Mouse (Mus musculus): ENCODE data around the gene Olfr332. TPM values are rescaled to one million over a fixed set of nuclear protein-coding genes. Genes with fewer than 3 reads are reported as not detected.

Gene Olfr332
- 0.13 TPM for polyA plus RNA-seq (2014; fragmentation: Illumina TruSeq; extraction: RNeasy Lipid Tissue Mini Kit (QIAGEN cat#74804); ENCODE audit: low read depth, low replicate concordance)

DNA sequence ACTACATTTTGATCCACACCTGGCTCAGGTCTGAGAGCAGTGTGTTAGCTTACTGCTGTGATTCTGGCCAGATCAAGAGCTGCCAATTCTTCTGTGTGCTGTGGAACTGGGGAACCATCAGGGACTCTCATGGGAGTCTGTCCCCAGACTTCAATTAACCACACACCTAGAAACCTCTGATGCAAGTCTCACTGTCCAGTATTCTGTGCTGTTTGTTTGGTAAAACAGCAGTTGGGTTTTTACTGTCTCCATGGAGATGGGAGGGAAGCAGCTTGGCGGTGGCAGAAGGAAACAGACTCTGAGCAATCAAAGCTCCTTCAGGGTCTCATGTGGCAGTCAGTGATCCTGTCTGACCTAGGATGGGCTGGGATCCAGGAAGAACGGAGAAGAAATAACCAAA lies at the start of gene Olfr332:
Gene Olfr332 (minus strand): TSS at position 101 of the 400 bp plus-strand sequence.

DNA sequence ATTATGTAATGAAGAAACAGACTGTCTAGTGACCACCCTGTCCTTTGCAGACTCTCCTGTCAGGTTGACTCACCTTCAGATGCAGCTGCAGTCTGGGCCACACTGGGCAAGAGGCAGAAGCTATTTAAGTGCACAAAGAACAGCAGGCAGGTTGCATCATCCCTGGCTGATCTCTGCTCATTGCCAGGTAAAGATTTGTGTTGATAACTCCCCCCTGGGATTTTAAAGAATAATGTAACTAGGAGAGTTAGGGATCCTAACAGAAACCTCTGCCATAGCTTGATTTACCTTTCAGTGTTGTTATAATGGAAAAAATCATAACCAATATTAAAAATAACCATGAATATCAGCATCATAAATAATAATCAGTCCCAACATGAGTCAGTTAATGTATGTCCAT lies 42.4 kb upstream of the Olfr332 start, which contains the start of gene Olfr330:
Gene Olfr330 (minus strand): TSS at position 101 of the 400 bp plus-strand sequence.

DNA sequence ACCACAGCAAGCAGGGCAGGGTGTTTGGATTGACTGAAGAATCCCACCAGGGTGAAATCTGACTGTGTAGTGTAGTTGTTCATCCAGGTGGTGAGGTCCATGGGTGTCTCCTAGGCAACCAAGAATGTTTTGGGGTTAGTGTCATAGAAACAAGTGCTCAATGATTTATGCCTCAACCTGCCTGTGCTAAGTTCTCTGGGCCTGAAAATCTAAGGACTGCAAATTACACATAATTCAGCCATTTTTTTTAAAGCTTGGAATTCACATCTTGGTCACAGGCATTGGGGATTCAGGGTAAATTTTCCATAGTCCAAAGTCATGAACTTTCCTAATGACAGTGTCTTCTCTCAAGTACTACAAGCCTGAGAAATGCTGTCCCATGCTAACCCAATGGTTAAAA lies 10.1 kb upstream of the Olfr332 start, which contains the start of gene Olfr331:
Gene Olfr331 (minus strand): TSS at position 101 of the 400 bp plus-strand sequence.

DNA sequence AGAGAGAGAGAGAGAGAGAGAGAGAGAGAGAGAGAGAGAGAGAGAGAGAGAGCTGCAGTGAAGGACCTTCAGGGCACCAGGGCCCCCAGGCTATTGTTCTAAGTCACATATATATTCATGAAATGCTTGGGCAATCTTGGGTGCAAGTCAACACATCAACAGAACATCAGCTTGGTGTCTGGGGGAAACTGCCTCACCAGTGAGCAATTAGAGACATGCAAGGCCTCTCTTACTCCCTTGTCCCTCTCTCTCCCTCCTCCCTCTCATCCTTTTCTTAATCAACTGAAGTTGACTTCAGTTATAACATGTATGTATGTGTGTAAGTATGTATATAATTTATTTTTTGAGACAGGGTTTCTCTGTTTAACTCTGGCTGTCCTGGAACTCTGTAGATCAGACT lies 30.2 kb downstream of the Olfr332 start, which contains the start of gene Olfr30:
Gene Olfr30 (minus strand): TSS at position 101 of the 400 bp plus-strand sequence.

DNA sequence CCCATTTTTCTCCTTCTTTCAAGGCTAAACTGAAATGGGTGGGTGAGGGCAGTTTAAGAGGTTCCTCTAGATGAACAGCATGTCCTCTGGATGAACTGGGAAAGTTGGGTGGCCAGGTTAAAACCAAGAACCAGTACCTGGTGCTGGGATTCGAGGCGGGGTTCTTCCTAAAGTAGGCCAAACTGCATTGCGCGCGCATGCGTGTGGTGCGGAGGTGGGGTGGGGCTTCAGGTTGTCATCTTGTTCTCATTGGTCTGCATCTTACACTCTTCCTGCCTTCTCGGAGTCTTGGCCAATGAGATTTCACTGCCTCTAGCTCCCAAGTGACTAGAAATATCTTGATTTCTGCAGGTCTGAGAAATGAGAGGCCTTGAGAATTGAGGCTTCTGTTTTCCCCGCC lies 39.6 kb downstream of the Olfr332 start, which contains the start of gene Lypd9:
Gene Lypd9 (minus strand): TSS at position 165 of the 400 bp plus-strand sequence.

Other genes starting within 250 kb of the Olfr332 start
- gene 4930438A08Rik, start 217.8 kb downstream of the Olfr332 start, polyA plus RNA-seq (2014; fragmentation: Illumina TruSeq; extraction: RNeasy Lipid Tissue Mini Kit (QIAGEN cat#74804); ENCODE audit: low read depth, low replicate concordance) = not detected
- gene Zfp692, start 185.5 kb downstream of the Olfr332 start, polyA plus RNA-seq (2014; fragmentation: Illumina TruSeq; extraction: RNeasy Lipid Tissue Mini Kit (QIAGEN cat#74804); ENCODE audit: low read depth, low replicate concordance) = 2.9 TPM
- gene Zfp672, start 162.2 kb downstream of the Olfr332 start, polyA plus RNA-seq (2014; fragmentation: Illumina TruSeq; extraction: RNeasy Lipid Tissue Mini Kit (QIAGEN cat#74804); ENCODE audit: low read depth, low replicate concordance) = 75.1 TPM
- gene Sh3bp5l, start 161.8 kb downstream of the Olfr332 start, polyA plus RNA-seq (2014; fragmentation: Illumina TruSeq; extraction: RNeasy Lipid Tissue Mini Kit (QIAGEN cat#74804); ENCODE audit: low read depth, low replicate concordance) = 1.0 TPM
- 5,512 TPM for gene Lypd8, start 113.5 kb downstream of the Olfr332 start, polyA plus RNA-seq (2014; fragmentation: Illumina TruSeq; extraction: RNeasy Lipid Tissue Mini Kit (QIAGEN cat#74804); ENCODE audit: low read depth, low replicate concordance)
- 220 TPM for gene 1810065E05Rik, start 71.4 kb downstream of the Olfr332 start, polyA plus RNA-seq (2014; fragmentation: Illumina TruSeq; extraction: RNeasy Lipid Tissue Mini Kit (QIAGEN cat#74804); ENCODE audit: low read depth, low replicate concordance)
- gene Gm12253, start 60.0 kb downstream of the Olfr332 start, polyA plus RNA-seq (2014; fragmentation: Illumina TruSeq; extraction: RNeasy Lipid Tissue Mini Kit (QIAGEN cat#74804); ENCODE audit: low read depth, low replicate concordance) = not detected
- not detected for gene Lypd9, start 39.6 kb downstream of the Olfr332 start, polyA plus RNA-seq (2014; fragmentation: Illumina TruSeq; extraction: RNeasy Lipid Tissue Mini Kit (QIAGEN cat#74804); ENCODE audit: low read depth, low replicate concordance)
- gene Olfr30, start 30.3 kb downstream of the Olfr332 start, polyA plus RNA-seq (2014; fragmentation: Illumina TruSeq; extraction: RNeasy Lipid Tissue Mini Kit (QIAGEN cat#74804); ENCODE audit: low read depth, low replicate concordance) = not detected
- gene Olfr331, start 10.0 kb upstream of the Olfr332 start, polyA plus RNA-seq (2014; fragmentation: Illumina TruSeq; extraction: RNeasy Lipid Tissue Mini Kit (QIAGEN cat#74804); ENCODE audit: low read depth, low replicate concordance) = not detected
- not detected for gene Olfr330, start 42.3 kb upstream of the Olfr332 start, polyA plus RNA-seq (2014; fragmentation: Illumina TruSeq; extraction: RNeasy Lipid Tissue Mini Kit (QIAGEN cat#74804); ENCODE audit: low read depth, low replicate concordance)
- gene Olfr329-ps, start 53.9 kb upstream of the Olfr332 start, polyA plus RNA-seq (2014; fragmentation: Illumina TruSeq; extraction: RNeasy Lipid Tissue Mini Kit (QIAGEN cat#74804); ENCODE audit: low read depth, low replicate concordance) = not detected
- not detected for gene Olfr328, start 63.1 kb upstream of the Olfr332 start, polyA plus RNA-seq (2014; fragmentation: Illumina TruSeq; extraction: RNeasy Lipid Tissue Mini Kit (QIAGEN cat#74804); ENCODE audit: low read depth, low replicate concordance)
- not detected for gene Olfr224, start 78.0 kb upstream of the Olfr332 start, polyA plus RNA-seq (2014; fragmentation: Illumina TruSeq; extraction: RNeasy Lipid Tissue Mini Kit (QIAGEN cat#74804); ENCODE audit: low read depth, low replicate concordance)
- not detected for gene Olfr325, start 85.2 kb upstream of the Olfr332 start, polyA plus RNA-seq (2014; fragmentation: Illumina TruSeq; extraction: RNeasy Lipid Tissue Mini Kit (QIAGEN cat#74804); ENCODE audit: low read depth, low replicate concordance)
- gene Olfr324, start 102.6 kb upstream of the Olfr332 start, polyA plus RNA-seq (2014; fragmentation: Illumina TruSeq; extraction: RNeasy Lipid Tissue Mini Kit (QIAGEN cat#74804); ENCODE audit: low read depth, low replicate concordance) = not detected
- gene 2210407C18Rik, start 123.5 kb upstream of the Olfr332 start, polyA plus RNA-seq (2014; fragmentation: Illumina TruSeq; extraction: RNeasy Lipid Tissue Mini Kit (QIAGEN cat#74804); ENCODE audit: low read depth, low replicate concordance) = 45.8 TPM
- gene Olfr323, start 137.9 kb upstream of the Olfr332 start, polyA plus RNA-seq (2014; fragmentation: Illumina TruSeq; extraction: RNeasy Lipid Tissue Mini Kit (QIAGEN cat#74804); ENCODE audit: low read depth, low replicate concordance) = not detected
- not detected for gene Trim58, start 147.9 kb upstream of the Olfr332 start, polyA plus RNA-seq (2014; fragmentation: Illumina TruSeq; extraction: RNeasy Lipid Tissue Mini Kit (QIAGEN cat#74804); ENCODE audit: low read depth, low replicate concordance)
- gene Olfr322, start 166.2 kb upstream of the Olfr332 start, polyA plus RNA-seq (2014; fragmentation: Illumina TruSeq; extraction: RNeasy Lipid Tissue Mini Kit (QIAGEN cat#74804); ENCODE audit: low read depth, low replicate concordance) = not detected
- not detected for gene Olfr320, start 188.5 kb upstream of the Olfr332 start, polyA plus RNA-seq (2014; fragmentation: Illumina TruSeq; extraction: RNeasy Lipid Tissue Mini Kit (QIAGEN cat#74804); ENCODE audit: low read depth, low replicate concordance)
- not detected for gene Olfr319, start 206.6 kb upstream of the Olfr332 start, polyA plus RNA-seq (2014; fragmentation: Illumina TruSeq; extraction: RNeasy Lipid Tissue Mini Kit (QIAGEN cat#74804); ENCODE audit: low read depth, low replicate concordance)
- gene Olfr318, start 231.5 kb upstream of the Olfr332 start, polyA plus RNA-seq (2014; fragmentation: Illumina TruSeq; extraction: RNeasy Lipid Tissue Mini Kit (QIAGEN cat#74804); ENCODE audit: low read depth, low replicate concordance) = not detected
- gene Olfr317, start 246.7 kb upstream of the Olfr332 start, polyA plus RNA-seq (2014; fragmentation: Illumina TruSeq; extraction: RNeasy Lipid Tissue Mini Kit (QIAGEN cat#74804); ENCODE audit: low read depth, low replicate concordance) = not detected

Measured in sigmoid colon, adult 10 weeks (tissue).